Mouse (Mus musculus) MEL (cell line): ENCODE results near the gene Nectin4.

Experiments used
- HCFC1 ChIP-seq: IDR thresholded peaks from 2 replicates; pipeline ENCODE4 v1.6.1; 2012; ENCODE audit warnings: low read depth, mild to moderate bottlenecking, inconsistent platforms, low read length, improper control_type of control experiment, moderate library complexity
- JUND ChIP-seq: IDR thresholded peaks from 2 replicates; pipeline ENCODE4 v1.6.1; 2011; ENCODE audit warnings: low read depth, mild to moderate bottlenecking, improper control_type of control experiment, low read length

- TF ChIP-seq HCFC1 (no peak), JUND (no peak)
Measured at GRCm38 (mm10) chr1:171432158-171432557, 62.3 kb downstream of the Nectin4 start.
